Mouse (Mus musculus) heart, postnatal 36 days (tissue): ENCODE measurements around the gene Ctsd. TPM values are rescaled to one million over a fixed set of nuclear protein-coding genes. Genes with fewer than 3 reads are reported as not detected.
"Not testable (repeated sequence)": the region's sequence is repeated elsewhere in the genome, so short reads cannot be mapped to it uniquely, and the experiment has no call there.

Experiments
- DNase-seq, 2 experiments: peaks; one replicate each; pipeline ENCODE4 v3.0.0; 2021 to 2022
- intact Hi-C: fragments of 180-260 bp; cut with DNase I; formaldehyde crosslinking; loops from one replicate; pipeline ENCODE4 v1.15.1; 2025
- total RNA-seq, 2 experiments: library from RNA; stranded (reverse); gene quantifications; 2 replicates each; pipeline ENCODE4 v1.2.3; 2021

Ctsd gene
- total RNA-seq, 2 experiments from 2014 or later: 830 to 843 TPM

DNA sequence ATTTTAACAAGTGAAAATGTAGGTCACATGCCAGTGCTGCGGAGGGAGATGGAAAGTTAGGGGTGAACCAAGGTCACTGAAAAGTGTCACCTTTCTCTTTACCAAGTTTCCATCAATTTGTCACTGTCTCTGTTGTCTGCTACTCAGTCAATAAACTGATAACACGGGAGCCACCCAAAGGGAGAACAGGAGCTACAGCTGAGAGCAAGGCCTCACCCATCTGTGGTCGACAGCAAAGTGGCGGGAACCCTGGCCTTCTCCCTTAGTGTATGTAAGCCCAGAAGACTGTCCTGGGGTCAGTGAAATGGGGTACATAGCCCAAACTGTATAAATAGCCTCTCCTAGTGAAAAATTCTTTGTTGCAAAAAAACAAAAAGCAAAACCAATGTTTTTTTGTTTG is 40.3 kb downstream of the Ctsd start:
- intact Hi-C loops: no loop called here
- DNase-seq: no peak

DNA sequence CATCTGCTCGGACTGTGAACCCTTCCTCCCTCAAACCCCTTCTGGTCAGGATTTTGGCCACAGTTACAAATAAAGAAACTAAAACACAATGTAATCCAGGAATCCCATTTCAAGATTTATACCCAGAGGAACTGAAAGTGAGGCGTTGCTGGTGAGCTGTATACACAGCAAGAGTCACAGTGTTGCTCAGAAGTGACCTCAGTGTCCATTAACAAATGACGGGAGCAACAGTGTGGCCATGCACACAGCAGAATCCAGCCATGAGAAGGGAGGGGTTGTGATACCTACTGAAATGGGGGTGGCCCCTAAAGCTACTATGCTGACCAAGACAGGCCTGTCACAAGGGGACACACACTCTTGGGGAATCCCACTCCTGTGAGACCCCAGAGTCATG is 45.6 kb downstream of the Ctsd start:
- no peak for DNase-seq
- intact Hi-C loops: no loop called here

DNA sequence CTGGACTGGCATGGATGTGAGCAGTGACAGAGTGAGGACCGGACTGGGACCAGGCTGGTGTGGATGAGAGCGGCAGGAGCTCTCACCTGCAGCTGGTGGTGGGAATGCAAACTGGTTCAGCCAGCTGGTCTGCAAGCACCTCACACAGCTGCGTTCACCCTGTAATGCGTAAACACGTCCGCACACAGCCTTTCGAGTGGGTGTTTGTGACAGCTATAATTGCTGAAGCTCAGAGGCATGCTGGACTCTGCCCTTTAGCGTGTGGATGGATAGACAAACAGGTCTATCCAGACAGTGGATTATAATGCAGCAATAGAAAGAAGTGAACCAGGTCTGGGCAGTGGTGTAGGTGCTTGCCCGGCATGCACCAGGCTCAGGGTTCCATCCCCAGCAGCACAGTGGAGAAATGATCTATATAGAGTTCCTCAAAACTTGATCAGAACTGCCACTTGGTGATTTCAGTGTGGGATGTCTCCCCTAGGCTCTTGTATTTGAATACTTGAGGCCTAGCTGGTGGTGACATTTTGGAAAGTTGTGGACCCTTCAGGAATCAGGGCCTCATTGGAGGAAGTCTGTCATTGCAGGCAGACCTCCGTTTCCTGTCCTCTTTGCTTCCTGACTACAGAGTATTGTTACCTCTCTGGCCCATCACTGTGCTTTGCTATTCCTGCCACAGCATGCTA is 46.1 kb downstream of the Ctsd start:
- intact Hi-C loops: no loop called here

DNA sequence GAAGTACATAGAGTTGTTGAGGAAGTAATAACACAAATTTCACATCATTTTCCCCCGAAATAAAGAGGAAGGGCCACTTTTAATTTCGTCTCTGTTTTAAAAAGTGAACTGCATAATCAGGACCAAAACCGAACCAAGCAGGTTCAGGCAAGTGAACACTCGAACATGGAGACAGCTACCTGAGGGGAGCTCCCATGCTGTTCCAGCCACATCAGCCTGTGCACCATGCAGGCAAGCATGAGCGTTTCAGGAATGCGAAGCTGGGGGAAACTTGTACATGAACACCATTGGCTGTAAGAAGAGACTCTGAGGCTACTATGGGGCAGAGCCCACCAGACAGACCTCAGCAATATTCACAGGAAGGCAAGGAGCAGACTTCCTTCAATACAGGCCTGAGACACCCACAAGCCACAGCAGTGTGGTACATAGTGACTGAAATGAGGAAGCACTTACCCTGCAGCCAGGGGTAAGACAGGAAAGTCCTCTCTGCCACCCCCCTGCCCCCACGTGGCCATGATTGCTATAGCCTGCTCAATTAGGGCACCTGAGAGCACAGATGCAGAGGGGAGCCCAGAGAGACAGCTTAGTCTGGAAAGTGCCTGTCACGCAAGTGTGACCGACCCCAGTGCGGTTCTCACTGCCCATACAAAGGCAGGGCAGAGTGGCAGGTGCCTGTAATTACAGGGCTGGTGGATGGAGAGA is 47.4 kb downstream of the Ctsd start:
- intact Hi-C loops: no loop called here
- DNase-seq: no peak

More for the DNA sequence above, 46.1 kb downstream of the Ctsd start:
- no peak for DNase-seq

DNA sequence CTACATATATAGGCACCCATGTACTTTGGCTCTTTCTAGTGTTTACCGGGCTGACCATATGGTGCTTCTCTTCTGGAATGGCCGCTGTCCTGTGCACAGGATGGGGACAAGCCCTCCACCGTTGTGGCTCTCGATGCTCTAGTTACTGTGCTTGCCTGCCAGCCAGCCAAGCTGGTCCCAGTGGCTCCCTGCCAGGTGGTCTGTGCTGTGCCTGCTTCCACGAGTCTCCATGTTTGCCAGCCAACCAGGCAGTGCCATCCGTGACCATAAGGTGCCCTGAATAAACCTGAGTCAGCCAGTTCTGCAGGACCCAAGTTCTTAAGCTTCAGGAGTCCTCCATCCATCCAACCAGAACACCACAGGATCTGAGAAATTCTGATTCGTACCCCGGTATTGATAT is 52.7 kb downstream of the Ctsd start:
- intact Hi-C loops: loop anchor here (2.0 kb wide), 3 partner anchors 92 to 342 kb away; partner anchors contain the start of gene Tnnt3
- no peak for DNase-seq

DNA sequence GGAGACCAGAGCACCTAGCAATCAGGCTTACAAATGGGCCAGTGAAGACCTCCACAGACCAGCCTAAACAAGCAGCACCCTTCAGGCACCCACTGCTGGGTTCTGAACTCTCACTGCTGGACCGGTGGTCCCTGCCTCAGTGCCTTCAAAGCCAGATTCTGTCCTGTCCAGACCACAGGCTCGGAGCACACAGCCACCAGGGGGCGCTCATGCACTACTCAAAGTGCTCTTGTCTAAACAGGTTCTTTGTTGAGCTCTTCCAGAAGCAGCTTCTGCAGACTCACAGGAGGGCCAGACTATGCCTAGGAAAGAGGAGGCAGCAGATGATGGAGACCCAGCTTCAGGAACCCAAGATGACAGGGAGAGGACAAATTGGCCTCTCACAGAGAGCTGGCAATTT is 53.6 kb downstream of the Ctsd start:
- DNase-seq: peak; percentile 88 to 92
- intact Hi-C loops: loop anchor here (1.0 to 5.0 kb wide), 6 partner anchors 18 to 343 kb away; partner anchors contain the start of gene Tnnt3

DNA sequence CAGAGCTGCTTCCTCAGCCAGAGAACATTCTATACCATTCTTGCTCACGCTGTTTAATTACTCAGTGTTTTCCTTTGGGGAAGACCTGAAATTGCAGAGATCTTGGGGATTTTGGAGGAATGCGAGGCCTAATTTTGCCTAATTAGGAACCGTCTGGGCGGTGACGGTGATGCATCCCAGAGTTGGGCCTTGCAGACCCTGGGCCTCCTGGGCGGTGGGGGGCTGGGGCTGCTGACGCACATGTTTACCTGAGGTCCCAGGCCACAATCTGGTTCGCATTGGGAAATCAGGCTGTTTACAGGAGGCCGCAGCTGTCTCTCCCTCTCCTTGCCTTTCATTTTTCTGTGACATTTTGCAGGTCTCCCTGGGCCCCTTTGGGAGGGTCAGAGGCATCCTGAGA is 55.1 kb downstream of the Ctsd start:
- intact Hi-C loops: loop anchor here (5.0 kb wide), 1 partner anchor 250 kb away; no protein-coding TSS in a partner anchor
- DNase-seq: not testable (repeated sequence)

DNA sequence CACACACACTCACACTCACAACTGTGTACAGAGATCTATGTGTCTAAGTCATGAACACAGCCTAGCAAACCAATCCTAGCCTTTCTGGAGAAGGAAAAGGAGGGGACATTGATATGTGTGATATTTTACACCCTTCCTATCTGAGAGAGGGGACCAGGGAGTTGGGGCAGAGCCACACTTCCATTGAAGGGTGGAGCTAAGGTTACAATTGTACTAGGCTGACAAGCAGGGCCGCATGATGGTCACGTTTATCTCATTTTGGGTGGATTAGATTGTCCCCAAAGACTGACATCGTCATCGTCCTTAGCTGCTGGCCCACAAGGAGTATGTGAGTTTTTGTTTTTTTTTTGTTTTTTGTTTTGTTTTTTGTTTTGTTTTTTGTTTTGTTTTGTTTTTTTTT is 56.6 kb downstream of the Ctsd start:
- intact Hi-C loops: loop anchor here (5.0 kb wide), 1 partner anchor 251 kb away; no protein-coding TSS in a partner anchor
- DNase-seq: no peak

DNA sequence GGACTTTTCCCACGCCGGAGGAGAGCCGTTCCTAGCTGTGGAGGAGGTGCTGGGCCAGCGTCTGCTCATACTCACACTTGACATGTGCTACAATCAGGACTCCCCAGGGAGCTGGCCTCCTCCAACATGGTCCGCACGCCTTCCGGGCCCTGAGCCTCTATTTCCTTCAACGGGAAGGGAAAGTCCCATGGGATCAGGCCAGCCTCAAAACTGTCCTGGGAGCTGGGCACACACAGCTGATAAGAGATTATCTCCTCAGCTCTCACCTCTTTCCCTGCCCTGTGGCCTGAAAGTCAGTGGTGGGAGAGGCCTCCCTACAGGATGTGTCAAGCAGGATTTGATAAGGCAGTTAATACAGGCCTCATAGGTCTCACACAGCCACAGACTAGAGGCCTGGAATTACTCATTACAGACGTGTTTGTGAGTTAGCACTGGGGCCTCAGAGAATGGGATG is 57.5 kb downstream of the Ctsd start:
- intact Hi-C loops: loop anchor here (5.0 kb wide), 1 partner anchor 252 kb away; no protein-coding TSS in a partner anchor
- DNase-seq: peak; percentile 74 to 76

DNA sequence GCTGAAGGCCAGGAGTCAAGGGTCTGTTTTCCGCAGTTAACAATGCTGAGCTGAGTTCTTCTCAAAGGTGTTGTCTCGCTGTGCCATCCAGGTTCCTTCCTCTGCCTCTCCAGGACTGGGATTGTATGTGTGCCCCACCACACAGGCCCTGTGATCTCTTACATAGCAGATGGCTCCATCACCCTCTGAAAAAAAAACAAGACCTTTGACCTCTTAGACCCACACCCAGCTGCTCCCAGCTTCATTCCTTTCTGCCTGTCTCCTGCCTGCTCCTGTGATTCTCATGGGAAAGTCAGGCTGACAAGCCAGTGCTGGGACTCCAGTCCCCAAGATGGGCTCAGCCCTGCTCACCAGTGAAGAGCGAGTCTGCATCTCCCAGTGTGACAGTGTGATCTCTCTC is 59.3 kb downstream of the Ctsd start:
- intact Hi-C loops: no loop called here
- DNase-seq: no peak

DNA sequence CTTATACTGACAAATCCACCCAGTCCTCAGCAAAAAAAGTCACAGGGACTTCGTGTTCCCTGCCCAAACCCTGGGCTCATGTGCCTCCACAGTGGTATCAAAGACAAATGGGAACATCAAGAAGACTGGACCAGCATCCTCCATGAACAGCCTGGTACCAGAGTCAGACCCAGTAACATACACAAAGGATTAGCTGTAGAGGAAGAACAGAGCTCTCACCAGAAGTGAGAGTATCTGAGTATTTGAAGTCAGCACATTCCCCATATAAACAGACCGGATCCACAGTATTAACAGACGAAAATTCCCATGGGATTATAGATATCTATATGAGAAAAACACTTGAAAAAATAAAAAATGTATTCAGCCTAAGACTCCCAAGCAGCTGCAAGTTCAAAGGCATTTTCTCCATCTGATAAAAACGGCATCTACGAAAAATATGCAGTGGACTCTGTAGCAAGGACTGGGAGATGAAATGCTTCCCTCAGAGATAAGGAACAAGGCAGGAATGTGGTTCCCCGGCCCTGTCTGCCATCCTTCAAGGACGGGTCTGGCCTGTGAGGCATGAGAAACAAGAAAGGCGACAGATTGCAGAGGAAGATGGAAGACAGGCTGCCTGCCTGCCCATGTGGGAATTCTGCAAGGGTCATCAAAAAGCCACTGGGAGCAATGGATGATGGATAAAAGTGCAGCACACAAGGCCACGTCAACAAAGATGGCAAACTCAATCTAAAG is 61.0 kb downstream of the Ctsd start:
- no peak for DNase-seq
- intact Hi-C loops: no loop called here

Other genes starting within 250 kb of the Ctsd start
- not detected for gene Gm45337, start 243.4 kb downstream of the Ctsd start, total RNA-seq
- gene Gm29735, start 230.9 kb downstream of the Ctsd start, total RNA-seq: not detected
- not detected for gene Gm4553, start 222.3 kb downstream of the Ctsd start, total RNA-seq
- not detected for gene Krtap5-2, start 212.0 kb downstream of the Ctsd start, total RNA-seq
- not detected for gene Gm10153, start 197.6 kb downstream of the Ctsd start, total RNA-seq
- gene Krtap5-3, start 186.7 kb downstream of the Ctsd start, total RNA-seq: not detected
- gene Gm7579, start 176.2 kb downstream of the Ctsd start, total RNA-seq: not detected
- not detected for gene Krtap5-5, start 158.1 kb downstream of the Ctsd start, total RNA-seq
- gene Gm40460, start 147.0 kb downstream of the Ctsd start, total RNA-seq: not detected
- gene Gm2431, start 129.7 kb downstream of the Ctsd start, total RNA-seq: not detected
- not detected for gene Gm4559, start 113.7 kb downstream of the Ctsd start, total RNA-seq
- gene Krtap5-1, start 90.9 kb downstream of the Ctsd start, total RNA-seq: not detected
- not detected for gene Krtap5-4, start 84.5 kb downstream of the Ctsd start, total RNA-seq
- 1 to 10 TPM; 1.8 to 2.0 TPM for gene Ifitm10, start 14.3 kb downstream of the Ctsd start, total RNA-seq
- gene Gm49369, start 5.4 kb downstream of the Ctsd start, total RNA-seq: 1 to 10 TPM in 1 of 2 experiments, under 1 TPM in 1; 0.72 to 8.2 TPM
- not detected for gene Syt8, start 46.8 kb upstream of the Ctsd start, total RNA-seq
- gene Tnni2, start 53.8 kb upstream of the Ctsd start, total RNA-seq: 1 to 10 TPM; 1.6 to 3.4 TPM
- 10 to 100 TPM; 31.7 to 40.4 TPM for gene Lsp1, start 72.8 kb upstream of the Ctsd start, total RNA-seq
- under 1 TPM; 0.61 to 0.68 TPM for gene Tnnt3, start 110.8 kb upstream of the Ctsd start, total RNA-seq
- gene Mrpl23, start 144.6 kb upstream of the Ctsd start, total RNA-seq: 10 to 100 TPM; 12.8 to 13.1 TPM